Mouse (Mus musculus): Measurements from ENCODE around the gene Hsd11b1. TPM values are rescaled to one million over a fixed set of nuclear protein-coding genes. Genes with fewer than 3 reads are reported as not detected.

Hsd11b1 gene
- polyA plus RNA-seq, 1 experiment from 2014 or later = 4.6 TPM

GRCm38 (mm10) chr1:193251386-193251785, 12.5 kb downstream of the Hsd11b1 start:
- H3K4me1 ChIP-seq (ENCODE audit: insufficient read depth, low read length) = peaks cover 13% of the 10 kb centered on the region; the same call in 1 of the 2 replicates
- no peak overlapping the region for H3K9ac ChIP-seq (replicated peaks; ENCODE audit: low read length)
- no peak overlapping the region for H3K4me3 ChIP-seq (ENCODE audit: low read length)
- ATAC-seq (ENCODE audit: low FRiP score, low TSS enrichment) = no peak; the same call in 1 of the 2 replicates
- no peaks in the 10 kb centered on the region for H3K36me3 ChIP-seq (ENCODE audit: insufficient read depth, low read length)
- H3K27me3 ChIP-seq (ENCODE audit: insufficient read depth, low read length) = no peaks in the 10 kb centered on the region
- H3K9me3 ChIP-seq (ENCODE audit: low read length) = peaks cover 4% of the 10 kb centered on the region; the same call in 1 of the 2 replicates
- no peak overlapping the region for H3K27ac ChIP-seq (ENCODE audit: low read length)
- 47% methylated on average over 7 of the region's 7 CpGs for WGBS
- no peak overlapping the region for H3K4me2 ChIP-seq (replicated peaks; ENCODE audit: low read depth, low read length)

GRCm38 (mm10) chr1:193250026-193250425, 13.8 kb downstream of the Hsd11b1 start:
- ATAC-seq (ENCODE audit: low FRiP score, low TSS enrichment) = no peak
- no peak overlapping the region for H3K9ac ChIP-seq (replicated peaks; ENCODE audit: low read length)
- 79% methylated on average over 2 of the region's 2 CpGs for WGBS
- peaks cover 13% of the 10 kb centered on the region; the same call in 1 of the 2 replicates for H3K4me1 ChIP-seq (ENCODE audit: insufficient read depth, low read length)
- H3K27ac ChIP-seq (ENCODE audit: low read length) = no peak overlapping the region
- H3K4me3 ChIP-seq (ENCODE audit: low read length) = no peak overlapping the region
- H3K36me3 ChIP-seq (ENCODE audit: insufficient read depth, low read length) = no peaks in the 10 kb centered on the region
- peaks cover 4% of the 10 kb centered on the region; the same call in 1 of the 2 replicates for H3K9me3 ChIP-seq (ENCODE audit: low read length)
- H3K4me2 ChIP-seq (replicated peaks; ENCODE audit: low read depth, low read length) = no peak overlapping the region
- H3K27me3 ChIP-seq (ENCODE audit: insufficient read depth, low read length) = no peaks in the 10 kb centered on the region

- H3K4me1 ChIP-seq (ENCODE audit: insufficient read depth, low read length) = 0 out of 2 replicates have a peak, but pooled peaks cover 3% of the 10 kb centered on the region
- no peak overlapping the region for H3K4me2 ChIP-seq (replicated peaks; ENCODE audit: low read depth, low read length)
- H3K27ac ChIP-seq (ENCODE audit: low read length) = no peak overlapping the region
- ATAC-seq (ENCODE audit: low FRiP score, low TSS enrichment) = no peak
- H3K36me3 ChIP-seq (ENCODE audit: insufficient read depth, low read length) = no peaks in the 10 kb centered on the region
- WGBS = 86% methylated on average over 6 of the region's 6 CpGs
- H3K9ac ChIP-seq (replicated peaks; ENCODE audit: low read length) = no peak overlapping the region
- no peak overlapping the region for H3K4me3 ChIP-seq (ENCODE audit: low read length)
- H3K27me3 ChIP-seq (ENCODE audit: insufficient read depth, low read length) = no peaks in the 10 kb centered on the region
- no peaks in the 10 kb centered on the region for H3K9me3 ChIP-seq (ENCODE audit: low read length)
Observed at GRCm38 (mm10) chr1:193244235-193244634, 19.6 kb downstream of the Hsd11b1 start.

GRCm38 (mm10) chr1:193243571-193244193, 20.2 kb downstream of the Hsd11b1 start:
- H3K4me3 ChIP-seq (ENCODE audit: low read length) = no peak overlapping the region
- no peaks in the 10 kb centered on the region for H3K27me3 ChIP-seq (ENCODE audit: insufficient read depth, low read length)
- no peaks in the 10 kb centered on the region for H3K9me3 ChIP-seq (ENCODE audit: low read length)
- ATAC-seq (ENCODE audit: low FRiP score, low TSS enrichment) = no peak
- no peak overlapping the region for H3K9ac ChIP-seq (replicated peaks; ENCODE audit: low read length)
- no peak overlapping the region for H3K4me2 ChIP-seq (replicated peaks; ENCODE audit: low read depth, low read length)
- 58% methylated on average over 10 of the region's 10 CpGs for WGBS
- peak overlapping the region; percentile 7; the same call in 1 of the 2 replicates for H3K27ac ChIP-seq (ENCODE audit: low read length)
- H3K4me1 ChIP-seq (ENCODE audit: insufficient read depth, low read length) = 0 out of 2 replicates have a peak, but pooled peaks cover 3% of the 10 kb centered on the region
- no peaks in the 10 kb centered on the region for H3K36me3 ChIP-seq (ENCODE audit: insufficient read depth, low read length)

- no peak overlapping the region for H3K4me3 ChIP-seq (ENCODE audit: low read length)
- H3K9ac ChIP-seq (replicated peaks; ENCODE audit: low read length) = no peak overlapping the region
- 60% methylated on average over 4 of the region's 4 CpGs for WGBS
- H3K4me1 ChIP-seq (ENCODE audit: insufficient read depth, low read length) = 0 out of 2 replicates have a peak, but pooled peaks cover 3% of the 10 kb centered on the region
- no peaks in the 10 kb centered on the region for H3K9me3 ChIP-seq (ENCODE audit: low read length)
- no peaks in the 10 kb centered on the region for H3K36me3 ChIP-seq (ENCODE audit: insufficient read depth, low read length)
- no peak overlapping the region for H3K4me2 ChIP-seq (replicated peaks; ENCODE audit: low read depth, low read length)
- no peak for ATAC-seq (ENCODE audit: low FRiP score, low TSS enrichment)
- no peaks in the 10 kb centered on the region for H3K27me3 ChIP-seq (ENCODE audit: insufficient read depth, low read length)
- no peak overlapping the region for H3K27ac ChIP-seq (ENCODE audit: low read length)
Observed at GRCm38 (mm10) chr1:193242863-193243262, 21.0 kb downstream of the Hsd11b1 start.

GRCm38 (mm10) chr1:193242238-193242637, 21.6 kb downstream of the Hsd11b1 start:
- WGBS = 67% methylated on average over 8 of the region's 8 CpGs
- H3K9ac ChIP-seq (replicated peaks; ENCODE audit: low read length) = no peak overlapping the region
- no peak overlapping the region for H3K27ac ChIP-seq (ENCODE audit: low read length)

GRCm38 (mm10) chr1:193241436-193241835, 22.4 kb downstream of the Hsd11b1 start:
- no peak for ATAC-seq (ENCODE audit: low FRiP score, low TSS enrichment)
- H3K4me1 ChIP-seq (ENCODE audit: insufficient read depth, low read length) = 0 out of 2 replicates have a peak, but pooled peaks cover 3% of the 10 kb centered on the region

More at GRCm38 (mm10) chr1:193242238-193242637, 21.6 kb downstream of the Hsd11b1 start:
- Histone ChIP-seq H3K4me3 (ENCODE audit: low read length) (no peak overlapping the region), H3K4me2 (replicated peaks; ENCODE audit: low read depth, low read length) (no peak overlapping the region), H3K9me3 (ENCODE audit: low read length) (no peaks in the 10 kb centered on the region), H3K27me3 (ENCODE audit: insufficient read depth, low read length) (no peaks in the 10 kb centered on the region), H3K4me1 (ENCODE audit: insufficient read depth, low read length) (0 out of 2 replicates have a peak, but pooled peaks cover 3% of the 10 kb centered on the region), H3K36me3 (ENCODE audit: insufficient read depth, low read length) (no peaks in the 10 kb centered on the region)
- no peak for ATAC-seq (ENCODE audit: low FRiP score, low TSS enrichment)

GRCm38 (mm10) chr1:193238426-193238825, 25.4 kb downstream of the Hsd11b1 start:
- H3K36me3 ChIP-seq (ENCODE audit: insufficient read depth, low read length) = no peaks in the 10 kb centered on the region
- H3K9ac ChIP-seq (replicated peaks; ENCODE audit: low read length) = no peak overlapping the region
- H3K27ac ChIP-seq (ENCODE audit: low read length) = no peak overlapping the region
- H3K9me3 ChIP-seq (ENCODE audit: low read length) = no peaks in the 10 kb centered on the region
- no peak for ATAC-seq (ENCODE audit: low FRiP score, low TSS enrichment)
- H3K4me1 ChIP-seq (ENCODE audit: insufficient read depth, low read length) = peaks cover 3% of the 10 kb centered on the region; the same call in 1 of the 2 replicates
- H3K4me2 ChIP-seq (replicated peaks; ENCODE audit: low read depth, low read length) = no peak overlapping the region
- WGBS = 53% methylated on average over 4 of the region's 4 CpGs
- no peaks in the 10 kb centered on the region for H3K27me3 ChIP-seq (ENCODE audit: insufficient read depth, low read length)
- H3K4me3 ChIP-seq (ENCODE audit: low read length) = no peak overlapping the region

More at GRCm38 (mm10) chr1:193241436-193241835, 22.4 kb downstream of the Hsd11b1 start:
- Histone ChIP-seq H3K4me2 (replicated peaks; ENCODE audit: low read depth, low read length) (no peak overlapping the region), H3K36me3 (ENCODE audit: insufficient read depth, low read length) (no peaks in the 10 kb centered on the region), H3K9ac (replicated peaks; ENCODE audit: low read length) (no peak overlapping the region), H3K27me3 (ENCODE audit: insufficient read depth, low read length) (no peaks in the 10 kb centered on the region), H3K4me3 (ENCODE audit: low read length) (no peak overlapping the region), H3K9me3 (ENCODE audit: low read length) (no peaks in the 10 kb centered on the region), H3K27ac (ENCODE audit: low read length) (no peak overlapping the region)
- WGBS = 78% methylated on average over 4 of the region's 4 CpGs

- 58% methylated on average over 7 of the region's 7 CpGs for WGBS
- no peak overlapping the region for H3K4me3 ChIP-seq (ENCODE audit: low read length)
- no peak overlapping the region for H3K9ac ChIP-seq (replicated peaks; ENCODE audit: low read length)
- 0 out of 2 replicates have a peak, but pooled peaks have one; percentile 37 for ATAC-seq (ENCODE audit: low FRiP score, low TSS enrichment)
- no peaks in the 10 kb centered on the region for H3K27me3 ChIP-seq (ENCODE audit: insufficient read depth, low read length)
- H3K9me3 ChIP-seq (ENCODE audit: low read length) = no peaks in the 10 kb centered on the region
- no peaks in the 10 kb centered on the region for H3K36me3 ChIP-seq (ENCODE audit: insufficient read depth, low read length)
- no peak overlapping the region for H3K4me2 ChIP-seq (replicated peaks; ENCODE audit: low read depth, low read length)
- peak overlapping the region; percentile 19 for H3K27ac ChIP-seq (ENCODE audit: low read length)
- H3K4me1 ChIP-seq (ENCODE audit: insufficient read depth, low read length) = peaks cover 2% of the 10 kb centered on the region
Observed at GRCm38 (mm10) chr1:193234930-193235329, 28.9 kb downstream of the Hsd11b1 start.

GRCm38 (mm10) chr1:193234130-193234645, 29.7 kb downstream of the Hsd11b1 start:
- 88% methylated on average over 2 of the region's 2 CpGs for WGBS
- peaks cover 2% of the 10 kb centered on the region for H3K4me1 ChIP-seq (ENCODE audit: insufficient read depth, low read length)
- H3K9me3 ChIP-seq (ENCODE audit: low read length) = no peaks in the 10 kb centered on the region
- H3K27ac ChIP-seq (ENCODE audit: low read length) = peak overlapping the region; percentile 19; the same call in 1 of the 2 replicates
- no peak overlapping the region for H3K4me2 ChIP-seq (replicated peaks; ENCODE audit: low read depth, low read length)
- no peak for ATAC-seq (ENCODE audit: low FRiP score, low TSS enrichment)
- H3K4me3 ChIP-seq (ENCODE audit: low read length) = no peak overlapping the region
- no peaks in the 10 kb centered on the region for H3K27me3 ChIP-seq (ENCODE audit: insufficient read depth, low read length)
- no peak overlapping the region for H3K9ac ChIP-seq (replicated peaks; ENCODE audit: low read length)
- H3K36me3 ChIP-seq (ENCODE audit: insufficient read depth, low read length) = no peaks in the 10 kb centered on the region
